Mouse (Mus musculus): ENCODE measurements at regions not wholly inside any gene's neighbourhood (a gene's known extent, or its start where the extent isn't known, plus 50 kb on each side); places are given as distances from the start of the nearest gene placed in this dataset.

DNA sequence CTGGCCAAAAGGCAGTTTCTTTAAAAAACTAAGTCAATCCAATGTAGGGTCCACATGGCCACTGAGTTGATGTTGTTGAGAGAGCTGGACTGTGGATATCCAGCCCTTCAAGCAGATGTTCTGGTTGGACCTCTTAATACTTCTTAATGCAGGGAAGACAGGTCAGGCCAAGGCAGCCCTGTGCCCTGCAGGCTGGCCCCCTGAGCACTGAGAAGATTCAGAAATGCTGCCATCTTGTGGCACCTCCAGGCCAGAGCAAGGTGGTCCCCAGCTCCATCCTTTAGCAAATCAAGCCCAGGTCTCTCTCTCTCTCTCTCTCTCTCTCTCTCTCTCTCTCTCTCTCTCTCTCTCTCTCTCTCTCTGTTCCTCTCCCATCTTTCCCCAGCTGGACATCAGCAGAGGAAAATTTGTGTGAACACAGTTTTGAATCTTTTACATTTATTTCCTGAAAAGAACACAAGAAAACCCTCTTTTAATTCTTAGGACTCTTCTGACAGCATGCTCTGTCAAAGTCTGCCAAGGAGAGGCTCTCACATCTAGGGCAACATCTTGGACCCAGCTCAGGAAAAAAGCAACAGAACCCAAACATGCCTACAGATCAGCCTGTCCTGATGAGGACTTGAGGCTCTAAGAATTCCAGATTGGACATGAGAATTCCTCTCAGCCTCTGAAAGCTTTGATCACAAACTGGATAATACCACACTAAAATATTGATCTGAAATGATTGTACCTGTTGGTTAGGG, 85.0 kb upstream of the Habp2 start:
- Histone ChIP-seq H3K4me3 (replicated peaks; ENCODE audit: low read length) (no peak overlapping the region), H3K9ac (ENCODE audit: low read length) (no peak overlapping the region), H3K27ac (ENCODE audit: low read length) (no peak overlapping the region), H3K9me3 (replicated peaks; ENCODE audit: control insufficient read depth, low read length) (no peaks in the 10 kb centered on the region), H3K27me3 (ENCODE audit: control insufficient read depth, insufficient read depth, low read length) (no peaks in the 10 kb centered on the region), H3K36me3 (ENCODE audit: control insufficient read depth, insufficient read depth, low read length) (no peaks in the 10 kb centered on the region), H3K4me1 (ENCODE audit: control insufficient read depth, insufficient read depth, low read length) (no peaks in the 10 kb centered on the region), H3K4me2 (ENCODE audit: low read depth, low read length) (no peak overlapping the region)
- ATAC-seq (ENCODE audit: insufficient read depth, low FRiP score): no peak

GRCm38 (mm10) chr19:56202481-56203130, 84.3 kb upstream of the Habp2 start:
- ATAC-seq (ENCODE audit: insufficient read depth, low FRiP score): no peak
- no peaks in the 10 kb centered on the region for H3K4me1 ChIP-seq (ENCODE audit: control insufficient read depth, insufficient read depth, low read length)
- no peak overlapping the region for H3K4me3 ChIP-seq (replicated peaks; ENCODE audit: low read length)
- no peaks in the 10 kb centered on the region for H3K36me3 ChIP-seq (ENCODE audit: control insufficient read depth, insufficient read depth, low read length)
- H3K4me2 ChIP-seq (ENCODE audit: low read depth, low read length): no peak overlapping the region
- no peak overlapping the region for H3K27ac ChIP-seq (ENCODE audit: low read length)
- 58% methylated on average over 9 of the region's 9 CpGs for WGBS
- H3K27me3 ChIP-seq (ENCODE audit: control insufficient read depth, insufficient read depth, low read length): no peaks in the 10 kb centered on the region
- H3K9me3 ChIP-seq (replicated peaks; ENCODE audit: control insufficient read depth, low read length): no peaks in the 10 kb centered on the region
- no peak overlapping the region for H3K9ac ChIP-seq (ENCODE audit: low read length)

DNA sequence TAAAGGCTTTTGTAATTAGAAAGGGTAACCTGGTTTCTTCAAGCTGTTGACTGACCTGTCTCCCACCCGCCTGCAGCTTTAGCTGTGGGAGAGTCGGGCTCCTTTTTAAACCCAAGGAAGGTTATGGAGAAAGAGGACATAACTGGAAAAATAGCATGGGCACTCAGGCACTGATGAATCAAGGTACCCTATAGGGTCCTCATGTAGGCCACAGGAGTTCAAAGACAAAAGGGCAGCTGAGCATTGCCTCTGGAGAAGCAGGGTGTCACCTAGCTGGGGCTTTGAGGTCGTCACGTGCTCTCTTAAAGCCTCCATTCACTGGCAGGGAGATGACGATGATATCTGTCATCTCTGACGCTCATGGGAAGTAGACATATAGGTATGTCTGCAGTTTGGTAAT, 68.4 kb upstream of the Habp2 start:
- Histone ChIP-seq H3K9ac (ENCODE audit: low read length) (no peak overlapping the region), H3K4me2 (ENCODE audit: low read depth, low read length) (no peak overlapping the region), H3K4me3 (replicated peaks; ENCODE audit: low read length) (no peak overlapping the region), H3K27me3 (ENCODE audit: control insufficient read depth, insufficient read depth, low read length) (no peaks in the 10 kb centered on the region), H3K4me1 (ENCODE audit: control insufficient read depth, insufficient read depth, low read length) (no peaks in the 10 kb centered on the region), H3K27ac (ENCODE audit: low read length) (no peak overlapping the region), H3K9me3 (replicated peaks; ENCODE audit: control insufficient read depth, low read length) (no peaks in the 10 kb centered on the region), H3K36me3 (ENCODE audit: control insufficient read depth, insufficient read depth, low read length) (no peaks in the 10 kb centered on the region)
- ATAC-seq (ENCODE audit: insufficient read depth, low FRiP score): no peak
- WGBS: 79% methylated on average over 6 of the region's 6 CpGs

DNA sequence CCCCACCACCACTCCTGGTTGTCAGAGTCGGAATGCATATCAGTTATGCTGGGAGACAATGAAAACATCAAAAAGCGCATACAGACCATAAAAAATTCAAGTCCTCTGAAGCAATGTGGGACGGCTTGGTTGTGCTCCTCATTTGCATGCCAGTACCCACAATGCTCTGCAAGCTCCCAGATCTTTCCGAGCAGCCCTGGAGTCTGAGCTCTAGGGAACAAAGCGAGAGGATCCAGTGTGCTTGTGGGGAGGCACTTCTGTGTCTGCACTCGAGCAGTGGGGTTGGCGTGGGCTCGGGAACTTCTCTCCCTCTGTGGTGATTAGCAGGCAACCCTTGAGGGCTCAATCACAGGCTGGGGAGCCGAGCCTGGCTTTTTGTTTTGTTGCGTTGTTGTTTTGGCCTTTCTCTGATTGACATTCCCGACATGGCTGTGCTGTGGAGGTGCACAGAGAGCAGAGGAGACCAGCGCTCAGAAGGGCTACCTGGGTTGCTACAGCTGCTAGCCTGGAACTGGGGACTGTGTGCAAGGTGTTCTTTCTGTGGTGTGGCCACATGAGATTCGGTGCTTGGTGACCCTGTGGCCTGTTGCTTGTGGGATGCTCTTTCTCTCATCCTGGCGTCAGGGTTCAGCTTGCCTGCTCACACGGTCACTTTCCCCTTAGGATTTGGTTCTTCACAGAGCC, 66.1 kb upstream of the Habp2 start:
- H3K4me3 ChIP-seq (replicated peaks; ENCODE audit: low read length): no peak overlapping the region
- no peak overlapping the region for H3K27ac ChIP-seq (ENCODE audit: low read length)
- H3K36me3 ChIP-seq (ENCODE audit: control insufficient read depth, insufficient read depth, low read length): no peaks in the 10 kb centered on the region
- no peak for ATAC-seq (ENCODE audit: insufficient read depth, low FRiP score)
- H3K27me3 ChIP-seq (ENCODE audit: control insufficient read depth, insufficient read depth, low read length): no peaks in the 10 kb centered on the region
- H3K9me3 ChIP-seq (replicated peaks; ENCODE audit: control insufficient read depth, low read length): no peaks in the 10 kb centered on the region
- H3K9ac ChIP-seq (ENCODE audit: low read length): no peak overlapping the region
- H3K4me2 ChIP-seq (ENCODE audit: low read depth, low read length): no peak overlapping the region
- no peaks in the 10 kb centered on the region for H3K4me1 ChIP-seq (ENCODE audit: control insufficient read depth, insufficient read depth, low read length)
- 71% methylated on average over 15 of the region's 15 CpGs for WGBS

- H3K9ac ChIP-seq (ENCODE audit: low read length): no peak overlapping the region
- H3K9me3 ChIP-seq (replicated peaks; ENCODE audit: control insufficient read depth, low read length): no peaks in the 10 kb centered on the region
- H3K4me3 ChIP-seq (replicated peaks; ENCODE audit: low read length): no peak overlapping the region
- 55% methylated on average over 4 of the region's 4 CpGs for WGBS
- no peak overlapping the region for H3K27ac ChIP-seq (ENCODE audit: low read length)
- no peak for ATAC-seq (ENCODE audit: insufficient read depth, low FRiP score)
- H3K4me2 ChIP-seq (ENCODE audit: low read depth, low read length): no peak overlapping the region
- H3K36me3 ChIP-seq (ENCODE audit: control insufficient read depth, insufficient read depth, low read length): no peaks in the 10 kb centered on the region
- H3K27me3 ChIP-seq (ENCODE audit: control insufficient read depth, insufficient read depth, low read length): no peaks in the 10 kb centered on the region
- no peaks in the 10 kb centered on the region for H3K4me1 ChIP-seq (ENCODE audit: control insufficient read depth, insufficient read depth, low read length)
These were observed 64.4 kb upstream of the Habp2 start for GRCm38 (mm10) chr19:56222496-56222895.

DNA sequence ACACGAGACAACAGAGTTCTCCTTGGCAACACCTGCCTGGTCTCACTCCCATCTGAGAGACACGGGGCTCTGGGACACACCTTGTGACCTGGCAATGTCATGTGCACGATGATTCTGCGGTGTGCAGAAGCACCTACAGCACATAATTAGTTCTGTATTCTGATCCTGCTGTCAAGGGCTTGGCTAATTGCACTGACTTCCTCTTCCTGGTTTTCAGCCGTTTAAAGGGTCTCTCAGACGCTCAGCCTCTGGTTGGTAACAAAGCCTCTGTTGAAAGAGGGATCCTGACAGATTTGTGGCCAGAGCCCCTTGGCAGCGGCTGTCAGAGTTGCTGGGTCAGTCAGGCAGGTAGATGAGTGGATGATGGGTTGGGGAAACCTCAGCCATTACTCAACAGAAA, 61.9 kb upstream of the Habp2 start:
- no peak overlapping the region for H3K4me2 ChIP-seq (ENCODE audit: low read depth, low read length)
- no peaks in the 10 kb centered on the region for H3K4me1 ChIP-seq (ENCODE audit: control insufficient read depth, insufficient read depth, low read length)
- H3K27me3 ChIP-seq (ENCODE audit: control insufficient read depth, insufficient read depth, low read length): no peaks in the 10 kb centered on the region
- H3K36me3 ChIP-seq (ENCODE audit: control insufficient read depth, insufficient read depth, low read length): no peaks in the 10 kb centered on the region
- no peak overlapping the region for H3K9ac ChIP-seq (ENCODE audit: low read length)
- H3K27ac ChIP-seq (ENCODE audit: low read length): no peak overlapping the region
- H3K4me3 ChIP-seq (replicated peaks; ENCODE audit: low read length): no peak overlapping the region
- H3K9me3 ChIP-seq (replicated peaks; ENCODE audit: control insufficient read depth, low read length): no peaks in the 10 kb centered on the region
- WGBS: 21% methylated on average over 7 of the region's 7 CpGs
- no peak for ATAC-seq (ENCODE audit: insufficient read depth, low FRiP score)

DNA sequence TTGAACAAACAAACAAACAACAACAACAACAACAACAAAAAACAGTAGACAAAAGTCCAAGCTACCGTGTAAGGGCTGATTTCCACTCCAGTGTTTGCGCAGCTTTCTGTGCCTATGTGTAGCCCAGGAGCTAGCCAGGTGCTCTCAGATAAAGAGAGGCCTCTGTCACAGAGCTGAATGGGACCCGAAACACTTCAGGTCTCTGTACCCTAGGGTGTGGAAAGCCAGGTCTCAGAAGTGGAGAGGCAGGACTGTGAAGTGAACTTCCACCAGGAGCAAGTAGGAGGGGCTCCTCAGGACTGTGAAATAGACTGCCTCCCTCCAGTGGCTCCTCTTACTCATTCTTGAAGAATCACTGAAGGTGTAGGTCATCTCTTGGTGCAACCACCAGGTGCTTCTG, 61.4 kb upstream of the Habp2 start:
- 61% methylated on average over 3 of the region's 3 CpGs for WGBS
- Histone ChIP-seq H3K4me1 (ENCODE audit: control insufficient read depth, insufficient read depth, low read length) (no peaks in the 10 kb centered on the region), H3K27me3 (ENCODE audit: control insufficient read depth, insufficient read depth, low read length) (no peaks in the 10 kb centered on the region), H3K9ac (ENCODE audit: low read length) (no peak overlapping the region), H3K36me3 (ENCODE audit: control insufficient read depth, insufficient read depth, low read length) (no peaks in the 10 kb centered on the region), H3K4me3 (replicated peaks; ENCODE audit: low read length) (no peak overlapping the region), H3K4me2 (ENCODE audit: low read depth, low read length) (no peak overlapping the region), H3K9me3 (replicated peaks; ENCODE audit: control insufficient read depth, low read length) (no peaks in the 10 kb centered on the region), H3K27ac (ENCODE audit: low read length) (no peak overlapping the region)
- 0 out of 2 replicates have a peak, but pooled peaks have one; percentile 10 for ATAC-seq (ENCODE audit: insufficient read depth, low FRiP score)

- H3K27ac ChIP-seq (ENCODE audit: low read length): no peak overlapping the region
- no peak for ATAC-seq (ENCODE audit: insufficient read depth, low FRiP score)
- no peaks in the 10 kb centered on the region for H3K27me3 ChIP-seq (ENCODE audit: control insufficient read depth, insufficient read depth, low read length)
- no peaks in the 10 kb centered on the region for H3K36me3 ChIP-seq (ENCODE audit: control insufficient read depth, insufficient read depth, low read length)
- H3K4me1 ChIP-seq (ENCODE audit: control insufficient read depth, insufficient read depth, low read length): peaks cover 12% of the 10 kb centered on the region; the same call in 1 of the 2 replicates
- H3K9me3 ChIP-seq (replicated peaks; ENCODE audit: control insufficient read depth, low read length): 0 out of 2 replicates have a peak, but pooled peaks cover 5% of the 10 kb centered on the region
- no peak overlapping the region for H3K4me2 ChIP-seq (ENCODE audit: low read depth, low read length)
- H3K9ac ChIP-seq (ENCODE audit: low read length): no peak overlapping the region
- H3K4me3 ChIP-seq (replicated peaks; ENCODE audit: low read length): no peak overlapping the region
These were observed 58.4 kb upstream of the Habp2 start for GRCm38 (mm10) chr19:56228586-56228985.

DNA sequence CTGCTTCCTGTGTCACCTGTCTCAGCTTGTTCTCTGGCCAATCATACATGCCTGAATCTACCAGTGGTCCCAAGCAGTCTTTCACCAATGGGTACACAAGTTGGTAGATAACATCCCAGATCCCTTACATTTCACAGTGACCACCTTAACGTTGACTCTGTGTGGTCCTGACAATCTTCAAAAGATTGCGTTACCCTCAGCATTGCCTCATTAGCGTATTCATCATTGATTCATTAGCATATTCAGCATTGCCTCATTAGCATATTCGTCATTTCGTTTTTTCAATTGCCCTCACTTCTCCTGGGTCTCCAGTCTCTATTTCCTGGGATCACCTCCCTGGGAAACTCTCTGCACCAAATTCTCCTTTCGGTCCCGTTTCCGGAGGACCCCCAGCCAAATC, 55.5 kb upstream of the Habp2 start:
- Histone ChIP-seq H3K27ac (ENCODE audit: low read length) (peak overlapping the region; percentile 34; the same call in 1 of the 2 replicates), H3K4me3 (replicated peaks; ENCODE audit: low read length) (no peak overlapping the region), H3K27me3 (ENCODE audit: control insufficient read depth, insufficient read depth, low read length) (no peaks in the 10 kb centered on the region), H3K36me3 (ENCODE audit: control insufficient read depth, insufficient read depth, low read length) (no peaks in the 10 kb centered on the region), H3K9ac (ENCODE audit: low read length) (no peak overlapping the region), H3K4me2 (ENCODE audit: low read depth, low read length) (no peak overlapping the region), H3K9me3 (replicated peaks; ENCODE audit: control insufficient read depth, low read length) (0 out of 2 replicates have a peak, but pooled peaks cover 5% of the 10 kb centered on the region), H3K4me1 (ENCODE audit: control insufficient read depth, insufficient read depth, low read length) (peaks cover 15% of the 10 kb centered on the region; the same call in 1 of the 2 replicates)
- ATAC-seq (ENCODE audit: insufficient read depth, low FRiP score): no peak
- 76% methylated on average over 8 of the region's 8 CpGs for WGBS
